Mouse (Mus musculus) left cerebral cortex, adult 8-10 months (tissue): ENCODE data around the gene Kbtbd2. TPM values are rescaled to one million over a fixed set of nuclear protein-coding genes. Genes with fewer than 3 reads are reported as not detected.

ENCODE experiments used
- DNase-seq, 2 experiments: peaks; one replicate each; pipeline ENCODE4 v3.0.0; 2022; ENCODE audit warnings: low spot score in 2 of 2
- total RNA-seq, 4 experiments: library from RNA; stranded (reverse); gene quantifications; 2 replicates each; pipeline ENCODE4 v1.2.4; 2022

The Kbtbd2 gene
- total RNA-seq, 4 experiments from 2014 or later: 56.2 to 67.0 (median 59.8) TPM

DNA sequence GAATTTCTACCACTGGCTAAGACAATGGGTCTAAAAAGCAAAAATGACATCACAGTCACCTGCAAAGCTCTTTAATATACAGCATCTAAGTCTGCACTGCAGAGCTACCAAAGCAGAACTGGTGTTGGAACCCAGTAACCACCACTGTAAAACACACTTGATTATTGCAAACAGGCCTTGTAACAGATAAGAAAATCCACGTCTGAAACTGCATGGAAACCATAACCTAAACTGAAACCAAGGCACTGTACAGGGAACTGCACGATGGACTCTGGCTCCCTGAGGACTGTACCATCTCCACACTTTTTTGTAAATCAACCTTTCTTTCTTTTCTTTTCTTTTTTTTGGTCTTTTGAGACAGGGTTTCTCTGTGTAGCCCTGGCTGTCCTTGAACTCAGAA, 9.9 kb downstream of the Kbtbd2 start:
- DNase-seq: no peak

DNA sequence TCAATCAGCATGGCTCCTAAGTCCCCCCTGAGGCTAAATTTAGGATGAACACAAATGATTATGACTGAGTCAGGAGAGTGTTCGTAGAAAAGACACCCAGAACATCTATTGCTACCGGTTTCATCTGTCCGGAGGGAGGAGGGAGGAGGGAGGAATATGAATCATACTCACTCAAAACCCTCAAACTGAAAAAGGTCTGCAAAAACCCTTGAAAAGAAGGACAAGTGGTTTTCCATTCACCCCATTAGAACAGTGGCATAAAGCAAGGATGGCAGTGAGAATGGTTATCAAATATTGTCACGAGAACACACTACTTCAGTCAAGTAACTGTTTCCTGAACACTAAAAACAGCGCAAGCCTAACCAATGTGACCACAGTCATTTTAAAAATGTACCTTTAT, 12.5 kb downstream of the Kbtbd2 start:
- no peak for DNase-seq

DNA sequence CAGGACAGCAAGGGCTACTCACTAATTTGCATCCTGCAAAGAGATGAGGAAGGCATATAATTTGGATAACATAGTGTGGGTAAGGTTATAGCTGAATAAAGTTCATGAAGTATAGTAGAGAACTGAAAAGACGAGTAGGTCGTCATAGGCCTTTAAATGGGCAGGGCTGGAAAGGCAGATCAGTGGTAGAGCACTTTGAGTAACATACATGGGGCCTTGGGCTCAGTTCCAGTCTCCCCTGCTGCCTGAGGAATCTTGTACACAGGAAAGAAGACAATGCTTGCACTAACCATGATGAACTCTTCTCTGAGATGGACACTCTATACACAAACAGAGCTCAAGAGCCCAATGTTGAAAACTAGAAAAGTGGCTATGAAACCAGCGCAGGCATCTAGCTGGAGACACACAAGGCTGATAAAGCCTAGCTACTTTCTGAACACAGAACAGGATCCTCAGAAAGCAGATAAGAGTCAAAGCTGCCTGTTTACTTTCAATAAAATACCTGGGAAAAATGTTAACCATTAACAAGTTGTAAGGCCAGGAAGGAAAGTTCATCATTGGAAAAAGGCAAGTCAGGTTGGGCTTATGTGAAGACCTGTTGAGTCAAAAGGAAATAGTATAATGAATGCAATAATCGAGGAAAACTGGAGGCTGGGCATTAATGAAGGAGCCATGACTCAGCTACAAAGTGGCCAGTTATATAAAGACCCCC, 13.9 kb downstream of the Kbtbd2 start:
- no peak for DNase-seq

DNA sequence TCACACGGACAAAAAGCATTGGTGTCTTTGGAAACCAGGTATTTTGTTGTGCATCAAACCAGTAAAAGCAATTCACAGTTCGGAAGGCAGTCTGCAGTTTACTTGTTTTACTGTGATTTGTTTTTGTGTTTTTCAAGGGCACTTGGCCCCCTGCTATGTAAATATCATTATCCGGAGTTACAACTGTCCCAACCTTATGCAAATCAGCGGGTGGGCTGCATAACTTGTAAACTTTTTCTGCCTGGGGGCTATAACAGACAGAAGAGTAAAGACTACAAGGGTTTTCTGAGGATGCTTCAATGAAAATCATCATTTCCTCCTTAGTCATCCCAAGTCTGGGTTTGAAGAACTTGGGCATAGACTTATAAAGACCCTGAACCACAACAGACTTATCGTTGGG, 18.0 kb downstream of the Kbtbd2 start:
- no peak for DNase-seq

DNA sequence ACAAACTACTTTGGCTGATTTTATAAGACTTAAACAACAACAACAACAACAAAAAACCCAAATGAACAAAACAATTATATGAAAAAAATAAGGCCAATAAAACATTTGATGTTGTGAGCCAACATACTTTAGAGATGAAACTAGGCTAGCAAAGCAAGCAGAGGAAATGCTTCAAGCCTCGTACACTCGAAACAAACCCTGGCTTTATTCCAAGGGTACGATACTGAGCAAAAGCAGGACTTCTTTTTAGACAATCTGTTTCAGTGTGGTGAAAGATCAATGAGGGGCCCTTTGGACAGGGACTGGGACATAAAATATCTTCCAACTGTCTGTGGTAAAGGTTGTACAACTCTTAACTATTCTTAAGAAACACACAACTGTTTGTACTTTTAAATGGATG, 21.8 kb downstream of the Kbtbd2 start:
- DNase-seq: no peak

DNA sequence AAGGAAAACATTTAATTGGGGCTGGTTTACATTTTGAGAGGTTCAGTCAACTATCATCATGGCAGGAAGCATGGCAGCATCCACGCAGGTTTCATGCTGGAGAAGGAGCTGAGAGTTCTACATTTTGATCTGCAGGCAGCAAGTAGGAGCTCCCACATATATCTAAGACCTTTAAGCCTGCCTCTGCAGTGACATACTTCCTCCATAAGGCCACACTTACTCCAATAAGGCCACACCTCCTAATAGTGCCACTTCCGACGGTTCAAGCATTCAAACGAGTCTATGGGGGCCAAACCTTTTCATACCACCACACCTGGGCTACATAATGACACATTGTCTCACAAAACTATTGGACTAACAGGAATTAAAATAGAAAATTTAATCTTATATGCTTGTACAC, 31.9 kb downstream of the Kbtbd2 start:
- no peak for DNase-seq

DNA sequence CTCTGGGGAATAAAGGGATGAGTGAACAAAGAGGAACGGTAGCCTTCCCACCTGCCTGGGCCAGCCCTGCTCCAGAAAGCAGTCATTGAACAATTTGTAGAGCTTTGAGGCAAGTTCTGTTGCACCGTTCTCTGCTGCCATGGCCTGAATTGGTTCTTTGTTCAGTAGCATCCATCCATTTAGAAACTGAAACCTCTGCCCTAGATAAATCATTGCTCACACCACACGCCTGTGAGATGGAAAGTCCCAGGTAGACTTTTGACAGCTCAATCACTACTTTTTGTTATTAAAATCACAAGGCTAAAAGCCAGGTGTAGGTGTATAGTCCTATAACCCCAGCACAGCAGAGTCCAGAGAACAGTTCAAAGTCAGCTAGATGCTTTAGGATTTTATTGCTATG, 32.3 kb downstream of the Kbtbd2 start:
- DNase-seq: no peak

DNA sequence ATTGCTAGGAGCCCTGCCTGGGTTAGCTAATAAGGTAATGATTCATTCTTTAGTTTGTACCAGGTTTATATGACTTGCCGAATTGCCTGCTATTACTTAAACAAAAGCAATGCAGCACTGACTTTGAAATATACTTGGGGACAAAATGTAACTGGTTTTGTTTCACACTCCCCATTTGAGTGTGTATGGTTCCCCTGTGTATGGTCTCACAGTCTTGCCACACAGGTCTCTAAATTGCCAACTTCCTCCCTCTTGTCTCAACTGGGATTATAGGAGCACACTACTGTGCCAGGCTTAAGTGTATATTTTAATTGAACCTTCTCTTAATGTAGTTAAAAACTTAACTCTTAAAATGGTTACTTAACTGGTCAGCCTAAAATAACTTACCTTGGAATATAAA, 38.3 kb downstream of the Kbtbd2 start:
- no peak for DNase-seq

DNA sequence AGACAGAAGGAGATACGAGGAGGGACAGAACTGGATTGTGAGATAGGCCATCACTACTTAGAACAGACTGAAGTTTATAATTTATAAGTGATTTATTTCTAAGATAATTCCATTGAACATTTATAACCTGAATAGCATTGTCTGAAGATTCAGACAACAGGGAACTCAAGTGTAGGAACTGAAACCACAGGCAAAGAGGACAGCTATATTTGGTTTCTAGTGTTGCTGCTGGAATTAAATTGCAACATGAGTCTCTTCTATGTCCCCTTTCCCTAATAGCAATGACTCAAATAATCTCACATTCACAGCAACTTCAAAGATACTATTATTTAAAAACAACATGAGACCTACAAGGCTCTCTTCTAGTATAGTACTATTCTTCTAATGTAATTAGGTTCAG, 41.5 kb downstream of the Kbtbd2 start:
- no peak for DNase-seq

DNA sequence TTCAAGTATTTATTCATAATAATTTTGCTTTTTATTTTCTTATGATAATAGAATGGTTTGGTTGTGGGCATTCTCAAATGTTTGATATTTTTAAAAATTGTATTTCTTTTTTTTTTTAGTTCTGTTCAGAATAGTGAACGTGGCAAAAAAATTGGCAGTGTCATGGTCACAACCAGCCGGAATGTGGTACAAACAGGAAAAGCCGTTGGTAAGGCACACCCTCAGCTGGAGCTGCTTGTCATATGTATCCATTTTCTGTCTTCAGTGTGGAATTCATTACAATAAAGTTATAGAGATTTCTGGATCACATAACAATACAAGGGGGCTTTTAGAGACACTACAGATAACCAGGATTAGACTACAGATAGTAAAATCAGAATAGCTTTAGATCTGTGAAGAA, 43.9 kb downstream of the Kbtbd2 start:
- no peak for DNase-seq

DNA sequence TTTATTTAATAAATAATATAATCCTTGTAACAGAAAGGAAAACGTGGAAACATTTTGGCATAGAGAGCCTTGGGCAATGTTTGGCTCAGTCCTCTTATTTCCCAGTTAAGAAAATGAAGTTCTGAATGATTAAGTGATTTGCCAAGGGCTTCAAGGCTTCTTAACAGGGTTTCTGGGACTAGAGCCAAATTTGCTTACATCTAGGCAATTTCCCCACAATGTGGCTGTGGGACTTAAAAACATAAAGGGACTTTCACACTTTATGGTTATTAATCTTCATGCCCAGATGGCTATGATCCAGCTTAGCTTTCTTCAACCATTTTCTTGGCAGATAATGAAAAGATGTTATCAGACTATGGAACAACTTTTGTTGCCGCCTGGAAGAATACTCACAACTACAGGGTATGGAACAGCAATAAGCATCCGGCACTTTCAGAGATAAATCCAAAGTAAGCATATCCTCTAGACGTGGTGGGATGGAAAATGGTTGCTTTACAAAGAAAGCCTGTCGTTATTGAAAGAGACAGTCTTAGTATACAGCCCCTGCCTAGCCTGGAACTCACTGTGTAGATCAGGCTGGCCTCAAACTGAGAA, 51.6 kb downstream of the Kbtbd2 start:
- DNase-seq: no peak

DNA sequence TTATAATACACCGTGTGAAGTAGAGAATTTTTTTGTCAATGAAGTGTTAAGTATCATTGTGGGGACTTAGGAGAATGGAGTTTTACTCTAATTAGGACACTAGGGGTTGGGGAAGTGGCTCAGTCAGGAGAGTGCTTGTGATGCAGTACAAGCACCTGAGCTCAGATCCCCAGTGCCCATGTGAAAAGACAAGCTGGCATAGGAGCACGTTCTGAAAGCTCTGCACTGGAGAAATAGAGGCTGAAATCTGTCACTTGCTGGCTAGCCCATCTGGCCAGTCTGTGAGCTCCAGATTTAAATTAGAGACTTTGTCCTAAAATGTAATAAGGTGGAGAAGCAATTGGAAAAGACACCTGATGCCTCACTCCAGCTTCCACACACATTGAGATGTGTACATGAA, 65.1 kb downstream of the Kbtbd2 start:
- DNase-seq: no peak

Other genes with a start within 250 kb of the Kbtbd2 start
- 10 to 100 TPM; 10.1 to 13.2 (median 11.9) TPM for gene Pde1c, start 228.7 kb downstream of the Kbtbd2 start, total RNA-seq
- 10 to 100 TPM in 3 of 4 experiments, 1 to 10 TPM in 1; 9.1 to 21.3 (median 14.2) TPM for gene Lsm5, start 93.1 kb downstream of the Kbtbd2 start, total RNA-seq
- gene Avl9, start 82.9 kb downstream of the Kbtbd2 start, total RNA-seq: 10 to 100 TPM; 43.0 to 53.6 (median 46.0) TPM
- gene Fkbp9, start 34.2 kb upstream of the Kbtbd2 start, total RNA-seq: 10 to 100 TPM; 29.7 to 36.3 (median 33.7) TPM
- gene Nt5c3, start 126.1 kb upstream of the Kbtbd2 start, total RNA-seq: 10 to 100 TPM; 51.4 to 61.2 (median 57.9) TPM
- under 1 TPM; 0.17 to 0.91 (median 0.44) TPM for gene Vmn1r4, start 126.2 kb upstream of the Kbtbd2 start, total RNA-seq
- not detected for gene Vmn1r5, start 172.5 kb upstream of the Kbtbd2 start, total RNA-seq
- not detected for gene Vmn1r6, start 199.4 kb upstream of the Kbtbd2 start, total RNA-seq
- gene Vmn1r7, start 227.5 kb upstream of the Kbtbd2 start, total RNA-seq: not detected
- gene Vmn1r8, start 234.5 kb upstream of the Kbtbd2 start, total RNA-seq: not detected